Mouse (Mus musculus): ENCODE measurements around the gene C77080.

The C77080 gene

DNA sequence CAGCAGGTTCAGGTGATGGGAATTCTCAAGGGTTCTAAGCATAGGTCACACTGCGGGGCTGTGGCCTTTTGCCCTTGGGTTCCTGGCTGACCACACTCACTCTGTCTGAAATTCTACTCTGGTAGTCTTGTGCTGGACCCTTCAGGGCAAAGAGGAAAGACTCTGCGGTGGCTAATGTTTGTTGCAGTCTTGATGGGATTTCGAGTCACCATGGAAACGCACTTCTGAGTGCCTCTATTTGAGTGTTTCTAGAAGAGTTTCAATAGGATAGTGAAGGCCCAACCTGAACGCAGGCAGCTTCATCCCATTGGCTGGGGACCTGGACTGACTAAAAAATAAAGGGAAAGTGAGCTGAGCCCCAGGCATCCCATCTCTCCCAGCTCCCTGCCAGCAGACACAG is 5.6 kb upstream of the C77080 start:
- DNase-seq (ENCODE audit: low spot score): no peak

DNA sequence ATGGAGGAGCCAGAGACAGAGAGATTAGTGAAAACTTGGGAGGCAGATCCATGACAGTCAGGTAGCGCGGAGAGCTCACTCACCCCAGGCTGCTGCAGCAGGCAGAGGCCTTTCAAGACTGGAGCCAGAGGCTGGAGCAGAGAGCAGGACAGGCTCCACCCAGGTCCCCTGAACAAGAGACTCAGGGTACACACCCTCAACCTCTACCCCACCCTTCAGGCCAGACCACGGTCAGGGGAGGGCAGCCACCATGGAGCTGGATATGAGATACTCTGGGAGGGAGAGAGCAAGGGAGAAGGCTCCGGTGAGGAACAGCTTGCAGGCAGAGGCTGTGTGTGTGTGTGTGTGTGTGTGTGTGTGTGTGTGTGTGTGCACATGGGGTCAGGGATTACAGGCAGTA is 5.0 kb upstream of the C77080 start:
- no peak for DNase-seq (ENCODE audit: low spot score)

- DNase-seq (ENCODE audit: low spot score): no peak
These were observed 2.2 kb upstream of the C77080 start for GRCm38 (mm10) chr4:129263225-129264021.

GRCm38 (mm10) chr4:129260678-129261077 is 526 bp downstream of the C77080 start:
- no peak for DNase-seq (ENCODE audit: low spot score)

DNA sequence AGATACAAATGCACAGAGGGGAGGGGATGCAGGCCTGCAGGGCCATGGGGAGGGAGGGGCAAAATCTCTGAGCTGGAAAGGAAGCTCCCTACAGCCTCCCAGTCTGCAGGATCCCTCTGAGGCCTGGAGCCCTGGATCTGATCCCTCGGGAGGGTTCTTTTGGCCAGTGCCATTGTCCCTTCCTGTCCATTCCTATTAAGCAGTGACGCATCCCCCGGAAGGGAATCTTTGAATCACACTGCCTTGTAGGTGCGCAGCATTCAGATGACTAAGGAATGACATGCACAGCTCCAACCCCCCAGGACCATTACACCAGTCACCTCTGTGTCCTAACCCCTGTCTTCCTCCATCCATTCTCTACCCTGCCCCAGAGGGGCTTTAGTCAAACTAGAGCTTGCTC is 2.1 kb downstream of the C77080 start:
- DNase-seq (ENCODE audit: low spot score): no peak

GRCm38 (mm10) chr4:129256450-129257380 is 4.5 kb downstream of the C77080 start:
- DNase-seq (ENCODE audit: low spot score): no peak

DNA sequence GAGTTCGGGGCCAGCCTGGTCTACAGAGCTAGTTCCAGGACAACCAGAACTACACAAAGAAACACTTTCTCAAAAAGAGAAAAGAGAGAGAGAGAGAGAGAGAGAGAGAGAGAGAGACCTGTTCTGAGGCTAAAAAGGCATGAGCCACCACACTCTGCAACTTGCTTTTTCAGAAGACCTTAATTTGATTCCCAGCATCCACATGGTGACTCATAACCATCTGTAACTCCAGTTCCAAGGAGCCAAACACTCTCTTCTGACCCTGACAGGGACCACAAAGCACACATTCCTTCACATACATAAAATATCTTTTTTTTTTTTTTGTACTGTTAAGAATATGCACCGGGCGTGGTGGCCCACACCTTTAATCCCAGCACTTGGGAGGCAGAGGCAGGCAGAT is 6.6 kb downstream of the C77080 start:
- no peak for DNase-seq (ENCODE audit: low spot score)

- no peak for DNase-seq (ENCODE audit: low spot score)
These were observed 8.7 kb downstream of the C77080 start for GRCm38 (mm10) chr4:129252492-129252891.

DNA sequence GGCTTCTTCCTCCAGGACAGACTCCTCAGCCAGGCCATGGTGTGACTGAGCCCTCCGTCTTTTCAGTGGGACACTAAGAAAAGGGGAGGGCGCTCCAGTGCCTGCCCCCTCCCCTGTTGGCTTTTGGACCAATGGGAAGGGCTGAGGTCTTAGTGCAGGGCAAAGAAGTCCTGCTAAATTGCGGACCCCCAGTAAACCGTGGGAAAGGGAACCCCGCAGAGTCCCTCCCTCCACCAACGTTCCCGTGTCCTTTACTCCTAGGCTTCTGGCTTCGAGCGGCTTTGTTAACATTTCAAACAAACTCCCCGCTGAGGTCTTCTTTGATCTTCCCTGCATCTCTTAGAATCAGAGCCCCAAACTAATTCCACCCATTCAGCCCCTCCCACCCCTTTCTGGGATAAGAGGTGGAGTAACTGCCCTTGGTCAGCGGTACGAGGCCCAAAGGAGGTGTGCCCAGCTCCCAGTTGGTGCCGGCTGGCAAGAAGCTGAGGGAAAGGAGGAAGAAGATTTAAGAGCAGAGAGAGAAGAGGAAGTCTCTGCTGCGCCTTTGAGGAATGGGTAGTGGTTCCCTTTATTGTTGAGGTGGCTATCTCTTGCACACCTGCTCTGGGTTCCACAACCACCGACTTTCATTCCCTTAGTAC is 9.6 kb downstream of the C77080 start:
- DNase-seq (ENCODE audit: low spot score): no peak

DNA sequence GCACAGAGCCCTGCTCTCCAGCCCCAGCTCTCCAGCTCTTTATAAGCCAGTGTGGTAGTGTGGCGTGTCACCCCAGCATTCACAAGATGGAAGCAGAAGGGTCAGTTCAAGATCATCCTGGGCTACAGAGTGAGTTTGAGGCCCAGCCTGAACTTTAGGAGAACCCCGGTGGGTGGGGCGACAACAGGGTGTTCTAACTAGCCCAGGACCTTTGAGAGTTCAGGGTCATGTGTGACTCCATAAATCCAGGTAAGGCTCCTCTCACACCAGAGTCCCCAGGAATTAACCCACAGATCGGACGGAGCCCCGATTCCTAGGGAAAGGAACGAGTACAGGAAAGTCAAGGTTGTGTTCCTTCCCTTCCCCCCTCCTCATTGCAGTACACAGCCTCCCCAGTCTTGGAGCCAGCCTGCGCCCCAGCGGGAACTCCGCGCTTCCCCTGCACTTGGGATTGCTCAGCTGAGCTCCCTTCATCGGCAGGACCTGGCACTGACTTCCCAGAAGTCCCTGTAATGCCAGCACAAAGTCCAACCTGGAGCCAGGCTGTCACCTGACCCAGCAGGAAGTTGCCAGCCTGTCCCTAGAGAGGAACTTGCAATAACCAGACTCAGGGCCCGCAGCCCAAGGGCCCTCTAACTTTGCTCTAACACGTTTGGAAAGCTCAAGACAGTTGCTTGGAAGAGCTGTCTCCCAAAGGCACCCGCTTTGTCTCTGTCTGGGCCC is 10.3 kb downstream of the C77080 start:
- no peak for DNase-seq (ENCODE audit: low spot score)

GRCm38 (mm10) chr4:129249288-129249687 is 11.9 kb downstream of the C77080 start:
- DNase-seq (ENCODE audit: low spot score): no peak

DNA sequence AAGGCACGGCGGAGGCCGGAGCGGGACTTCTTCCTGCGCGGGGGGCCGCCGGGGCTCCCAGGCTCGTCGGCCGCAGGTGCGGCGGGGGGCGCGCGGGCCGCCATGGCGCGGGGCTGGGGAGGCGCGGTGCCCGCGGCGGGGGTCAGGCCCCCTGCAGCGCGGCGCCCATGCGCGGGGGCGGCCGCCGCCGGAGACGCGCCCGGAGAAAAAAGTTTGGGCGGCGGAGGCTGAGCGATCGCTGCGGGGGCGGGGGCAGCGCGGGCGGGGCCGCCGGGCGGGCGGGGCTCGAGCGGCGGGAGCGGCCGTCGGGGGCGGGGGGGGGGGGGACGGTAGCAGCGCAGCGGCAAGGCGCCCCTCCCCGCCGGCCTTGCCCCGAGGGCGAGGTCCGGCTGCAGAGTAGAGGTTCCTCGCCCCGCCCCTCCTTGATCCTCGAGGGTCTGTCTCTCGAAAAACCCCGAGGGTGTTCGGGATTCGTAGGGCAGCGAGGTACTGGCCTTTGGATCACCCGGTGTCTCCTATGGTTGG is 12.9 kb downstream of the C77080 start:
- no peak for DNase-seq (ENCODE audit: low spot score)

GRCm38 (mm10) chr4:129247381-129248242 is 13.6 kb downstream of the C77080 start:
- DNase-seq (ENCODE audit: low spot score): no peak

DNA sequence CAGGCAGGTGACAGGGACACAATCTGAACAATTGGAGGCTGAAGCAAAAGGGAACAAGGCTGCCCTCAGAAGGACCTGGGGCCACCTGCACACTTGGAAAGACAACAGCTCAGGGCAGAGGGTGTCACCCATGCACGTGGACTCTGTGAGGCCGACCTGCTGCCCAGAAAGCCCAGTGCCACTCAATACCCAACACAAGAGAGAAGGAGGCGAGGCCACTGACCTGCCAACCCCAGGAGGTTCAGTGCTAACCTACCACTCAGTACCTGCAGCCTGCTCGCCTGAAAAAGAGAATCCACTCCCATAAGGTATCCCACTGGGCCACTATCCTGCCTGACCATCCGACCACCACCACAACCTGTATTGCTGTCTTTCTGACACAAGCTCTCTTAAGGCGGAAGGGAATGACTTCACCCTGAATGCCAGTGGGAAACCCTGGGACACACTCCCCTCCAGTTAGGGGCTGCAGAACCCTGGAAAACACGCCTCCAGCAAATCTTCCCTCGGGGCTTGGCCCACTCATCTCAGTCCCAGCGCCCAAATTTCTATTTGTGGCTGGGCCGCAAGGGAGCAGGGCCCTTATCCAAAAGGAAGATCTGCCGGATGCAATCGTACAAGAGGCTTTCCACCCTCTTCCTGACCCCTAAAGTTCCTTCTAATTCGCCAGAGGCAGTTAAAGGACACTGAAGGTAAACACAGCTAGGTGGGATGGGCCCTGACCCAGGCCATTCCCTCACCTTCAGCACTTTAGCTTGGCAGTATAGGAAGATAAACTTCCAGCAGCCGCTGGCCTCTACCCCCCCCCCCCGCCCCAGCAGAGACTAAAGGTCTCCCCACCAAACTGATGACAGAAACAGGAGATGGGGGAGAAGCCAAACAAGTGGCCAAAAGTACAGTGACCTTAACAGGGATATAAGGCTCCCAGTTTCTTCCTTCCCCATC is 14.6 kb downstream of the C77080 start:
- no peak for DNase-seq (ENCODE audit: low spot score)

DNA sequence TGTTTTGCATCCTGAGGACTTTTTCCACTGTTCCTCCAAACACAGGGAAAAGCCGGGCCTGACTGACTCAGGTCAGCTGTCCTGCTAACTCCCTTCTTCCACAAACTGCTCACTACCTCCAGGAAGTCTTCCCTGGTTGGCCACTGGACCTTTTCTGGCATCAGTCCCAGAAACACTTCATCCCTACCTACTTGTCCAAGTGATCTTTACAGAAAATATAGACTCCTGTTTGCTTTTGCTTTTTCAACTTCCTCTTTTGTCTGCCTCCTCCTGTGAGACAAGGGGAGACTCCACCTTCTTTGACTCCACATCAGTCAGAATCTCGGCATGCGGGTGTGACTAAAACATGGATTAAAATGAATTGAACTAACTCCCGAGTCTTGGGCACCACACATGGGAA is 16.4 kb downstream of the C77080 start:
- DNase-seq (ENCODE audit: low spot score): no peak

DNA sequence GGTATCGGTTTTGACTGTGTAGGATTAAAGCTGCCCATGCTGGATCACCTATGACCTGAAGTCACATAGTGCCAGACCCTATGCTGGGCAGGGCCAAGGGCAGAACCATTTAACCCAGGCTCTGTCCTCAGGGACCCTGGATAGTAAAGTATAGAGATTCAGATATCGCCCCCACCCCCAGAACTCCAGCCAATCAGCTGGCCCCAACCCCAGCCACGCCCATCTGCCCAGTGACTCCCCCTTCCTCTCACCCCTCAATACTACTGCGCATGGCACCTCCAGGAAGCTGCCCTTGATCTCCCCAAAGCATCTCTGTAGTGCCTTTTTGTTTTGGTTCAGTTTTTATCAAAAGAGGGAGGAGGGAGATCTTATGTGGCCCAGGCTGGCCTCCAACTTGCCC is 18.4 kb downstream of the C77080 start:
- DNase-seq (ENCODE audit: low spot score): no peak

GRCm38 (mm10) chr4:129242327-129242726 is 18.9 kb downstream of the C77080 start:
- DNase-seq (ENCODE audit: low spot score): no peak

DNA sequence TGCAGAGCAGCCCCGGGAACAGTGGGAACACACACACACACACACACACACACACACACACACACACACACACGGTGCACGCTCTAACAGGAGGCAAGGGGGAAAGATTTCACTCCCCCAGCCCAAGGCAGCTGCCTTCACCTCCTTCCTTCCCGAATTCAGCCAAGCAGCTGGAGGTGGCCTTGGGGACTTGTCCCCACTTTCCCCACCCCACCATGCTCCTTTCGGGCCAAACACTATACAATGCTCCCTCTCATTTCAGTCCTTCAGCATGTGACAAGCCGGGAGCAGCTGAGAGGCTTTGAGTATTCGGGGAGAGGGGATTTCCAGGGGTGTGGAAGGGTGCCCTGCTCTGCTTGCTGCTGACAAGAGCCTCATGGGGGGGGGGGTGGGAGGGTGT is 19.3 kb downstream of the C77080 start:
- no peak for DNase-seq (ENCODE audit: low spot score)

- no peak for DNase-seq (ENCODE audit: low spot score)
These were observed 22.1 kb downstream of the C77080 start for GRCm38 (mm10) chr4:129239075-129239474.

- no peak for DNase-seq (ENCODE audit: low spot score)
These were observed 22.6 kb downstream of the C77080 start for GRCm38 (mm10) chr4:129238579-129239016.
